Mouse (Mus musculus) liver, embryonic 12.5 days (tissue): ENCODE measurements around the gene Pdss2. TPM values are rescaled to one million over a fixed set of nuclear protein-coding genes. Genes with fewer than 3 reads are reported as not detected.

Experiments used
- ATAC-seq: fragments of 200-750 bp; cut with Nextera tagmentation; 2 replicates; pipeline ENCODE4 v1.8.0; 2017; ENCODE audit warnings: moderate number of reproducible peaks, mild to moderate bottlenecking, moderate library complexity
- H3K27ac ChIP-seq: fragments of 300-500 bp; sonication (generic); 2 replicates; pipeline ENCODE4 v1.5.1; 2016; ENCODE audit warnings: mild to moderate bottlenecking
- H3K27me3 ChIP-seq: fragments of 300-500 bp; sonication (generic); replicated peaks from 2 replicates; pipeline ENCODE4 v1.6.1; 2016; ENCODE audit warnings: mild to moderate bottlenecking, moderate library complexity
- H3K36me3 ChIP-seq: fragments of 300-500 bp; sonication (generic); 2 replicates; pipeline ENCODE4 v1.6.1; 2016; ENCODE audit warnings: mild to moderate bottlenecking, moderate library complexity
- H3K4me1 ChIP-seq: fragments of 300-500 bp; sonication (generic); 2 replicates; pipeline ENCODE4 v1.6.1; 2016
- H3K4me2 ChIP-seq: fragments of 300-500 bp; sonication (generic); 2 replicates; pipeline ENCODE4 v1.6.1; 2016; ENCODE audit warnings: mild to moderate bottlenecking, moderate library complexity
- H3K4me3 ChIP-seq: fragments of 300-500 bp; sonication (generic); 2 replicates; pipeline ENCODE4 v1.5.1; 2016; ENCODE audit warnings: mild to moderate bottlenecking, moderate library complexity
- H3K9ac ChIP-seq: fragments of 300-500 bp; sonication (generic); 2 replicates; pipeline ENCODE4 v1.6.1; 2016; ENCODE audit warnings: mild to moderate bottlenecking, moderate library complexity
- H3K9me3 ChIP-seq: fragments of 300-500 bp; sonication (generic); replicated peaks from 2 replicates; pipeline ENCODE4 v1.6.1; 2016; ENCODE audit warnings: mild to moderate bottlenecking, moderate library complexity
- WGBS: fragments of 180-500 bp; shearing (Covaris S2); methylation state at CpG from one replicate; pipeline ENCODE4 v1.1.7; 2016; ENCODE audit not compliant: insufficient replicate concordance; 5-methylcytosine and 5-hydroxymethylcytosine counted together
- polyA plus RNA-seq: library from polyadenylated mRNA; unstranded; fragments of >200 nt; fragmentation: Nextera tagmentation; extraction: Ambion mirVana; gene quantifications from 2 replicates; pipeline ENCODE4 v1.2.1, GENCODE M21; 2016

The Pdss2 gene
- polyA plus RNA-seq, 1 experiment from 2014 or later = 10.2 TPM

GRCm38 (mm10) chr10:43490846-43491245, 269.6 kb downstream of the Pdss2 start:
- Histone ChIP-seq H3K9ac (no peak overlapping the region), H3K4me3 (no peak overlapping the region), H3K27me3 (no peaks in the 10 kb centered on the region), H3K27ac (no peak overlapping the region), H3K4me1 (peaks cover 40% of the 10 kb centered on the region), H3K4me2 (no peak overlapping the region), H3K9me3 (no peaks in the 10 kb centered on the region), H3K36me3 (peaks cover 20% of the 10 kb centered on the region)
- 66% methylated on average over 5 of the region's 5 CpGs for WGBS
- ATAC-seq = no peak

GRCm38 (mm10) chr10:43502599-43502998, 281.3 kb downstream of the Pdss2 start:
- H3K36me3 ChIP-seq = peaks cover 64% of the 10 kb centered on the region
- ATAC-seq = no peak
- H3K4me1 ChIP-seq = no peaks in the 10 kb centered on the region
- H3K27ac ChIP-seq = no peak overlapping the region
- H3K27me3 ChIP-seq = no peaks in the 10 kb centered on the region
- WGBS = 86% methylated on average over 4 of the region's 4 CpGs
- no peak overlapping the region for H3K4me3 ChIP-seq
- H3K4me2 ChIP-seq = no peak overlapping the region
- no peak overlapping the region for H3K9ac ChIP-seq
- H3K9me3 ChIP-seq = no peaks in the 10 kb centered on the region

GRCm38 (mm10) chr10:43504291-43504690, 283.0 kb downstream of the Pdss2 start:
- ATAC-seq = no peak

GRCm38 (mm10) chr10:43507051-43507450, 285.8 kb downstream of the Pdss2 start:
- Histone ChIP-seq H3K9me3 (no peaks in the 10 kb centered on the region), H3K9ac (no peak overlapping the region), H3K36me3 (peaks cover 58% of the 10 kb centered on the region), H3K27me3 (no peaks in the 10 kb centered on the region), H3K4me2 (no peak overlapping the region), H3K4me1 (no peaks in the 10 kb centered on the region), H3K27ac (no peak overlapping the region), H3K4me3 (no peak overlapping the region)
- WGBS = 70% methylated on average over 4 of the region's 4 CpGs
- no peak for ATAC-seq

More at GRCm38 (mm10) chr10:43504291-43504690, 283.0 kb downstream of the Pdss2 start:
- WGBS = 59% methylated on average over 1 of the region's 1 CpGs
- H3K9ac ChIP-seq = no peak overlapping the region
- H3K36me3 ChIP-seq = peaks cover 52% of the 10 kb centered on the region
- H3K27me3 ChIP-seq = no peaks in the 10 kb centered on the region
- no peaks in the 10 kb centered on the region for H3K9me3 ChIP-seq
- no peaks in the 10 kb centered on the region for H3K4me1 ChIP-seq
- no peak overlapping the region for H3K4me3 ChIP-seq
- no peak overlapping the region for H3K4me2 ChIP-seq
- no peak overlapping the region for H3K27ac ChIP-seq

GRCm38 (mm10) chr10:43509228-43509627, 287.9 kb downstream of the Pdss2 start:
- no peak overlapping the region for H3K9ac ChIP-seq
- no peak for ATAC-seq
- no peak overlapping the region for H3K4me3 ChIP-seq
- no peaks in the 10 kb centered on the region for H3K4me1 ChIP-seq
- no peaks in the 10 kb centered on the region for H3K9me3 ChIP-seq
- H3K36me3 ChIP-seq = peaks cover 63% of the 10 kb centered on the region
- 85% methylated on average over 7 of the region's 7 CpGs for WGBS
- no peak overlapping the region for H3K27ac ChIP-seq
- no peaks in the 10 kb centered on the region for H3K27me3 ChIP-seq
- H3K4me2 ChIP-seq = no peak overlapping the region

- 83% methylated on average over 10 of the region's 10 CpGs for WGBS
- Histone ChIP-seq H3K4me3 (no peak overlapping the region), H3K9me3 (no peaks in the 10 kb centered on the region), H3K27ac (no peak overlapping the region), H3K27me3 (no peaks in the 10 kb centered on the region), H3K9ac (no peak overlapping the region), H3K4me1 (peaks cover 8% of the 10 kb centered on the region), H3K4me2 (no peak overlapping the region), H3K36me3 (peaks cover 57% of the 10 kb centered on the region)
- no peak for ATAC-seq
These were observed 291.7 kb downstream of the Pdss2 start for GRCm38 (mm10) chr10:43512976-43513375.

Other genes starting within 250 kb of the Pdss2 start
- 0.04 and 0.16 TPM in 2 replicates for gene Sobp, start 47.0 kb upstream of the Pdss2 start, polyA plus RNA-seq
- not detected in 2 replicates for gene 9030612E09Rik, start 46.8 kb upstream of the Pdss2 start, polyA plus RNA-seq